Mouse (Mus musculus) erythroblast, adult 5-6 weeks (primary cell): ENCODE results near the gene Ccdc22. TPM values are rescaled to one million over a fixed set of nuclear protein-coding genes. Genes with fewer than 3 reads are reported as not detected.

Source experiments
- ATAC-seq: replicated peaks from 2 replicates; pipeline ENCODE4 v1.8.0; 2016; ENCODE audit warnings: moderate number of reproducible peaks, mild to moderate bottlenecking, moderate TSS enrichment, inconsistent platforms; ENCODE audit not compliant: poor library complexity, low FRiP score, severe bottlenecking
- total RNA-seq, 2 experiments: library from RNA; stranded (forward) in 1 of 2; stranded (reverse) in 1 of 2; fragments of 150-400 nt in 1 of 2; fragments of 200-764, 138-1000 nt in 1 of 2; gene quantifications; 2 replicates each; pipeline versions ENCODE4 v1.2.3 to v1.2.4; 2015 to 2017; ENCODE audit warnings: low replicate concordance in 2 of 2

The Ccdc22 gene
- 3.1 and 4.0 TPM in 2 replicates for total RNA-seq (2015; ENCODE audit: low replicate concordance)
- 6.0 and 6.4 TPM in 2 replicates for total RNA-seq (2017; ENCODE audit: low replicate concordance)

DNA sequence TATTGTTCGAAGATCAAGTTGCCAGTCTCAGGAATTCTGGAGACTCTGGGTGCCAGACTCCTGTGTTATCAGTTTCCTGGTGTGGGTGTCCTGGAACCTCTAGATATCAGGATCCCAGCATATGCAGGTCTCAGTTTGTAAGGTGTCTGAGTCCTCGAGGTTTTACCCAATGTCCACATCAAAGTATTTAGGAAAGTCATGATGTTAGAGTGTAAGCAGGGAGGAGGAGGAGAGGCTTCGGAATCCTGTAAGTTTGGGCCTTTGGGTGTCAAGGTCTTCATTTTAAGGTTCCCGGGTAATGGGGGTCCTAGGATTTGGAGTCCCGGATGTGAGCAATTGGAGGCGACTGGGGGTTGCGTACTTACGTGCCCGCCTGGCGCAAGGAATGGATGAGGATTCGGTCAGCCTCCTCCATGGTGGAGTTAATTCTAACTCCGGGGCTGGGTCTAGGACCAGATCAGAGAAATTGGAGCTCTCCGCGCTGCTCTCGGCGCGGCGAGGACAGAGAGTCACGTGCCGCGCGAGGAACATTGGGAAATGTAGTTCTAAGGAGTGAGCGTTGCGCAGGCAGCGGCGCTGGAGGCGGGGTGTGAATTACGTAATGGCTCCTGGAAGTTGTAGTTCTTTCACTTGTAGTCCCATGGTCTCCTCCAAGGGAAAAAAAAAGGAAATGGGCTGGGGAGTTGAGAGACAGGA is at the start of gene Ccdc22:
Gene Ccdc22, minus strand, starts transcription at position 639 of the 696 bp plus-strand sequence.
- peak; percentile 99 for ATAC-seq

DNA sequence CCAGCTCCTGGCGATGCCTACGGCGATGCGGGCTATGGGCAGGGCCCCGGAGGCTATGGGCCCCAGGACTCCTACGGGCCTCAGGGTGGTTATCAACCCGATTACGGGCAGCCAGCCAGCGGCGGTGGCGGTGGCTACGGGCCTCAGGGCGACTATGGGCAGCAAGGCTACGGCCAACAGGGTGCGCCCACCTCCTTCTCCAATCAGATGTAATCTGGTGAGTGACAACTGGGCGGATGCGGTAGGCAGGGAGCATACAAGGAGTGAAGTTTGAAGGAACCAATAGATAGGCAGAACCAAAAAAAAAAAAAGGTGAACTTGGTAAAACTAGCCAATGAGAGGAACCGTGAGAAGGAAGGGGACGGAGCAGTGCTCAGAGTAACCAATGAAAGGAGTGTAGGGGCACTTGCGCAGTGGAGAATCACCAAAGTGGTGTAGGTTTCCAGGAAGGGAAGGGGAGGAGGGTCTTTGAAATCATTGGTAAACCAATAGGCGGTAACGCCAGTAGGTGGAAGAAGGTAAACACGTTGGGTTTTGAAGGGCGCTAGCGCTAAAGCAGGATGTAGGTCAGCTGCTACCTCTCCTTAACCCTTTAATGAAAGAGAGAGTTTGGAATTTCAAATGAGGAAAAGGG is 43.5 kb upstream of the Ccdc22 start:
- peak; percentile 96 for ATAC-seq

DNA sequence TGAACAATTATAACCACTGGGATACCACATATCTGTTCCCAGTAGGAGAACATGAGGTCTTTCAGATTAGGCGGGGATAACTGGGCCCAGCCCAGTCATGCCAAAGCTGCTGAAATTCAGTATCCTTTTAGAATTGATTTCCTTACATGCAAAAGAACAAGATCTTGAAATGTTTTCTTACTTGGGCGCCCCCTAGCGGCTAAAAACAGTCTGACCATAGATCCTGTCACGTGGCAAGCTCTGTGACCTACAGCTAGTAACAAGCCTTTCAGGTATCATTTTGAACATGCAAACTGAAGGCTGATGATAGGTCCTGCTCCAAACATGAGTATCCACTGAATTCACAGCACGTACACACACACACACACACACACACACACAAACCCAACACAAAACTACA is 40.0 kb upstream of the Ccdc22 start:
- no peak for ATAC-seq

DNA sequence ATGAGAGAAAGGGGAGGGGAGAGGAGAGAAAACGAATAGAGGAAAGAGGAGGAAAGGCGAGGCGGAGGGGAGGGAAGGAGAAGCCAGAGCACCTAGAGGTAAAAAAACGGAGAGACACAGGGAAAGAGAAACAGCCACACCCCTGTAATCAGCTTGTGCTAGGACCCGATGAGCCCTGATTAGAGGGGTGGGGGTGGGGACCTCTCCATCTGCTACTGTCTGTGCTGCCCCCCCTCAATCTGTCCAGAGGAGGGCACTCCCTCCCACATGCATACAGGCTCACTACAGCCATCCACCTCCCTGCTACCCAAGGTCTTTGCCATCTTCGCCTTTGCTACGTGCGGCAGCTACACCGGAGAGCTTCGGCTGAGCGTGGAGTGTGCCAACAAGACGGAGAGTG is 35.5 kb upstream of the Ccdc22 start:
- no peak for ATAC-seq

DNA sequence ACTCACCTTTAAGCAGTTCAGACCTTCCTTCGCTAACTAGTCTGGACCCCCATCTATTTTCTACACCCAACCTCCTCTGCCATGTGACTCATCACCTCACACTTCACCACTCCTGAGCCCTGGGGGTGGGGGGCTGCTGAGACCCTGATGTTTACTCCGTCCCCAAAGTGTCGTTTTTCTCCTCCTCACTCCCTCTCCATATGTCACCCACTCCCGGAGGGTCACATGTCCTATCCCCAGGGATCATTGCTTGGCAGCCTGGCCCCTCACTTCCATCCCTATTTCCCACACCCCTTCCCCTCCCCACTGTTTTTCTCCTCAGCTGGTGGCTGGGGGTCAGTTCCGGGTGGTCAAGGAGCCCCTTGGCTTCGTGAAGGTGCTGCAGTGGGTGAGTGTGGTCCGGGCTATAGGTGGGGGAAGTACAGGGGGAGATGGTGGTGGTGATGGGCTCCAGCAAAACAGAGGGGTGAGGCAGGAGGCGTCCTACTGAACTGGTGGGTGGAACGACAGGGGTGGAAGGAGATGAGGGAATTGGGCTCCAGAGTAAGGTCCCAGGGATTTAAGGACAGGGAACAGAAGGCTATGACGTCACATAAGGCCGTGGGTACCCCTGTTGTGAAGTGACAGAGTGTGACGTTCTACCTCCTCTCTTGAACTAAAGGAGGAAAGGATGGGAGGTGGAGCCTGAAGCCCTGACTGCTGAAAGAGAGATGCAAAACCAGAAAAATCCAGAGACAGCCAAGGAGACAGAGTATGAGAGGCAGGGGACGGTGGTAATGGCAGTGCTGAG is 34.4 kb upstream of the Ccdc22 start:
- no peak for ATAC-seq

DNA sequence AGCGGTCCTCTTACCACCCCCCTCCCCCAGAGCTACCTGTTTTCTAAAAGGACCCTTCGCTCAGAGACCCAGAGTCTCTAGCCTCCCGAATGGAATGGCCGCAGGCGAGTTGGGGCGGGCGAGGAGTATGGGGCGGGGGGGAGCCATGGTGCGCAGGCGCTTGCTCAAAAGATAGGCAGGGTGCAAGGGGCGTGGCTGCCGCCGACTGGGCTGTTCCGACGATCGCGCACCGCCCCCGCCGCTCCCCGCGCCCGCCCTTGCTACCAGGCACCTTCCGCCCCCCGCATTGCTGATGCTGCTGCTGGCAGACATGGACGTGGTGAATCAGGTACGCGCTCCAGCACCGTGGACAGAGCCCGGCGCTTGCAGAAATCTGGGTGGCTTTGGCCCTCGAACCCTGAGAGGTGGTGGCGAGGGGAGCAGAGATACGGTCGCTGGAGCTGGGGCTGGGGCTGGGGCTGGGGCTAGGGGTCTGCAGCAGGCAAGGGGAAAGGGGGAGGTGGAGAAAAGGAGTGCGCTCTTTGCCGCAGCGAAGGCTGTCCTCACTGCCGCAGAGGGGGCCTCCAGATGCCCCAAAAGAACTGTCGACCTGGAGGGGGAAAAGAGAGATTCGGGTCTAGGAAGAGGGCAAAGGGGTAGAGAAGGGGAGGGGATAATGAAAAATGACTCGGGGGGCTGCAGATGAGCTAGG is 33.2 kb upstream of the Ccdc22 start, which contains the start of gene Syp:
Gene Syp, plus strand, starts transcription at position 71 of the 691 bp plus-strand sequence.
- ATAC-seq, result peak; percentile 89

DNA sequence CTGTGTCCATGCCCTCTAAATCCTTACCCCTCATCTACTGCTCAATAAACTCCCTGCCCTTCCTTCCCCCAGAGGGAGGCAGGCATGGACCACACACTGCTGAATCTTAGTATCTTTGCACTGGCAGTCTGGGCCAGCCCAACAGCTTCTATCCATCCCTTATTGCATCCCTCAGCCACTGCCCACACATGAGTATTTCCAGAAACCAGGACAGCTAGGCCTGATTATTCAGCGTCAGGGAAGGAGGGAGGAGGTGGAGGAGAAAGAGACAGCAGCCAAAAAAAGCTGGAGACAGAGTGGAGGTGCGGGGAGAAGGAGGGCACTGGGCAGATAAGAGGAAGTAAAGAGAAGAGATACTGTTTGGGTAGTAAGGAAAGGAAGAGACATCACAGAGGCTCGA is 29.8 kb upstream of the Ccdc22 start:
- no peak for ATAC-seq

DNA sequence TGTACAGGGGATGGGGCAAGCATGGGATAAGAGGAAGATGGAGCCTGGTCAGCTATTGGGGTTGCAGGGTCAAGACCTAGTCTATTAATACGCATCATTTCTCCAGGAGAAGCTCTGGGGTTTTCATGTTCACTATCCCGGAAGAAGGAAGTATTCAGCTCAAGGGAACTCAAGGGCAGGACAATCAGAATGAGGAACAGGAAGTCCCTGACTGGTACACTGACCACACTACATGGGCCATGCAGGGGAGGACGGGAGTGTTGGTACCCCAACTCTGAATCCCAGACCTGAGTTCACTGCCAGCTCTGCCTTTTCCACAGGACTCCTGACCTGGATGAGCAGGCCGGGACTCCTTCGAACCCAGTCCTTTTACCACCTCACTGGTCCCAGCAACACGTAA is 27.2 kb upstream of the Ccdc22 start:
- ATAC-seq, result no peak

GRCm38 (mm10) chrX:7617889-7618551 is 12.7 kb upstream of the Ccdc22 start:
- no peak for ATAC-seq

DNA sequence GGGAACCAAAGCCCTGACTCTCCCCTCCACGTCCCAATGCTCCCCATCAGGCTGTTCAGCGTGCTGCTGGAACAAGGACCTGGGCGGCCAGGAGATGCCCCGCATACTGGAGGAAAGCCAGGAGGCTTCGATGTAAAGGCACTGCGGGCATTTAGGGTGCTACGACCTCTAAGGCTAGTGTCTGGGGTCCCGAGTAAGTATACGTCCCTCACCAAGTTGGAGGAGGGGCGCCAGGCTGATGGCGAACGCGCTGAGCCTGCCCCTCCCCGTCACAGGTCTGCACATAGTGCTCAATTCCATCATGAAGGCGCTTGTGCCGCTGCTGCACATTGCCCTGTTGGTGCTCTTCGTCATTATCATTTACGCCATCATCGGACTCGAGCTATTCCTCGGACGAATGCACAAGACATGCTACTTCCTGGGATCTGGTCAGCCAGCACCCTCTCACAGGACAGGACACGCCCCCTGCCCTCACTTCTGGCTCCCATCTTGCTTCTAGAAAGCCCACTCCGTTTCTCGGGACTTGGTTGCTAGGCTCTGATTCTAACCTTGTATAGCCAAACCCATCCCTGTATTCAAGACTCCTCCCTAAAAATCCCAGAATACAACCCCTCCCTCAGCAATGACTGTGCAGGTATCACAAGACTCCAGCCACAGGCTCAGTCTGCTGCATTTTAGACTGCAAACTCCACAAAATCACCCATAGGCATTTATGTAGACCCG is 5.4 kb upstream of the Ccdc22 start:
- ATAC-seq, result no peak

DNA sequence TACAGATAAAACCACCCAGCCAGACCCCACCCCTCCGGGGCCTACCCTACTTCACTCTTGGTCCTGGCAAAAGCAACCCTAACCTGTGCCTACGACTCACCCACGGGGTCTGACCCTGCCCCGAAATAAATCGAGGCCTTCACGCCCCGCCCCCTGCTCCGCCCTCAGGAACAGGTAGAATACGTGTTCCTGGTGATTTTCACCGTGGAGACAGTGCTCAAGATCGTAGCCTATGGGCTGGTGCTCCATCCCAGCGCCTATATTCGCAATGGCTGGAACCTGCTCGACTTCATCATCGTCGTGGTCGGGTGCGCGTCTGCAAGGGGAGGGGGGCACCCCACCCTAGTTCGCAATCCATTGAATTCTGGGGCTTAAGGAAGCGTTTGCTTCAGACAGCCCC is 4.7 kb upstream of the Ccdc22 start:
- no peak for ATAC-seq

DNA sequence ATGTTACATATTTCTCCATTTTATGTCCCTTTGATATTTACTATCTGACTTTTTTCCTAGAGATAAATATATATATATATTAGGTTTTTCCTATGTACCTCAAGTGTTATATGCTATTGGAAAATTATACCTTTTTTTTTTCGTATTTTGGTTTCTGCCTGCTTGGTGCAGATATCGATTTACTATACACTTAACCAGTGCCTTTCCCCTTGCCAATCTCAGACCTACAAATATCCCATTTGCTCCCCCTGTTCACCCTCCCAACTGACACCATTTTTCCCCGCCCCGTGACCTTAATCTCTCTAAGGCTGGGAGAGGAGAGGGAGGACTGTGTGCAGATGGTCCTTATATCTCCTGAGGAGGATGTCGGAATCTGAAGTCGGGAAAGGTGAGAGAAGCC is 1.5 kb upstream of the Ccdc22 start, which contains the start of gene Cacna1f:
Gene Cacna1f, plus strand, starts transcription at position 301 of the 400 bp plus-strand sequence.
- ATAC-seq, result no peak

DNA sequence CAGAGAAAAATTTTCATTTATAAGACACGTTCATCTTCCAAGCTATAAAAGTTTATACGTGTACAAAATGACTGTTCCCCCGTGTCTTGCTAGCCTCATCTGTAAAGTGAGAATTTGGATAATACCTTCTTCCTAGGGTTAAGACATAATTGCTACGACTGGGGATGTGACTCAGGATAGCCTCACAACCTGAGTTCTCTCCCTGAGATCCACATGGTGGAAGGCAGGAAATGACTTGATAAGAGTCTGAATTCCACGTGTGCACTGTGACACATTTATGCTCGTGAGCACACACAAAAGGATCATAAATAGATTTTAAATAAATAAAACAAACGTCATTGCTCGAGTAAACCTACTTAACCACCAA is 241 bp upstream of the Ccdc22 start:
- ATAC-seq, result no peak

DNA sequence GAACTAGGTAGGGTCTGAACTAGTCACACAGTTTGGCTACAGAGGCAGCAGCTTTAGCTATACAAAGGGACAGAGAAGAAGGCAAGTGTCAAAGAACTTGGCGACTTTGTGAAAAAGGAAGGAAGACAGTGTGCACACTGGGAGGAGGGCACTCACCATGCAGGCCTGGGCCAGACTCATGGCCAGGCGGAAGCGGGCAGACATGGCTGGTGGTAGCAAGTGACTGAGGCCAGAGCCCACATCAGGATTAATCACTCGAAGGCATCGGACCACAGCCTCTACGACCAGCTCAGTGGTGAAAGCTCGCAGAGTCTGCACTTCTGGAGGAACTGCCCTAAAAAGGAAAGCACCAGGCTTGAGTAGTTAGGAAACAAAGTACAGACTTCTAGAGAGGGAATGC is 1.3 kb downstream of the Ccdc22 start:
- no peak for ATAC-seq

GRCm38 (mm10) chrX:7595371-7595770 is 9.9 kb downstream of the Ccdc22 start:
- no peak for ATAC-seq

DNA sequence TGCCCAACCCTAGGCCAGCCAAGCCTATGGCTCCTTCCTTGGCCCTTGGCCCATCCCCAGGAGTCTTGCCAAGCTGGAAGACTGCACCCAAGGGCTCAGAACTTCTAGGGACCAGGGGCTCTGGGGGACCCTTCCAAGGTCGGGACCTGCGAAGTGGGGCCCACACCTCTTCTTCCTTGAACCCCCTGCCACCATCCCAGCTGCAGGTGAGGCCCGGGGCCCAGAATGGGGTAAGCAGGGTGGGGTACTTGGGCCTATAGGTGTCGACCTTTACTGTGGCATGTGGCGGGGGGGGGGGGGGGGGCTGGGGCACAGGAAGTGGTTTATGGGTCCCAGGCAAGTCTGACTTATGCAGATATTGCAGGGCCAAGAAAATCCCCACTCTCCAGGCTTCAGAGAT is 19.0 kb downstream of the Ccdc22 start:
- no peak for ATAC-seq

- no peak for ATAC-seq
Measured at GRCm38 (mm10) chrX:7583881-7584280, 21.4 kb downstream of the Ccdc22 start.

DNA sequence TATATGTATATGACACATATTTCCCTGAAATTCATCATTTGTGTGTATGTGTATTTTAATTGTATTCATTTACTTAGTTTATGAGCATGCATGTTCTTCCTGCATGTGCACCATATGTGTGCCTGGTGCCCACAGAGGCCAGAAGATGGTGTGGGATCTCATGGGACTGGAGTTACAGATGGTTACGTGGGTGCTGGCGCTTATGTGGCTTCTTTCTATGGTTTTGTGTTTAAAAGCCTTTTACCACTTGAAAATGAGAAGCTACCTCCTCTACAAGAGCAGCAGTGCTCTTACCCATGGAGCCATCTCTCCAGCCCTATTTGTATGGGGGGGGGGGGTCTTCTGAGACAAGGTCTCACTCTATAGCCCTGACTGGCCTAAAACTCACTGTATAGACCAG is 24.2 kb downstream of the Ccdc22 start:
- ATAC-seq, result no peak

GRCm38 (mm10) chrX:7574885-7575231 is 30.5 kb downstream of the Ccdc22 start:
- no peak for ATAC-seq
